Mouse (Mus musculus): Measurements from ENCODE around the gene Heatr6.

- TF ChIP-seq CTCF (IDR thresholded peaks at IDR 0.05; ENCODE audit: low read depth, low read length) (no peak), POLR2A (IDR thresholded peaks at IDR 0.05; ENCODE audit: borderline replicate concordance, low read depth, low read length) (no peak)
Observed at GRCm38 (mm10) chr11:83737109-83737558, 16.4 kb upstream of the Heatr6 start.

Data from bone marrow macrophage, adult 2 months (primary cell).